Mouse (Mus musculus) embryonic fibroblast, embryonic 13.5 days (primary cell): ENCODE measurements around the gene Zfp574.

Experiments
- CTCF ChIP-seq: IDR thresholded peaks from 2 replicates; pipeline ENCODE4 v1.5.1; 2011; ENCODE audit warnings: mild to moderate bottlenecking, control low read depth, low read length, moderate library complexity, borderline replicate concordance; ENCODE audit not compliant: insufficient read depth
- POLR2A ChIP-seq: IDR thresholded peaks from 2 replicates; pipeline ENCODE4 v1.6.1; 2011; ENCODE audit warnings: low read depth, mild to moderate bottlenecking, control low read depth, low read length, moderate library complexity

GRCm38 (mm10) chr7:25067338-25067737 is 5.0 kb upstream of the Zfp574 start:
- TF ChIP-seq POLR2A: no peak
- TF ChIP-seq CTCF: no peak
